Mouse (Mus musculus): ENCODE data around the gene Cdca5.

Gene Cdca5

DNA sequence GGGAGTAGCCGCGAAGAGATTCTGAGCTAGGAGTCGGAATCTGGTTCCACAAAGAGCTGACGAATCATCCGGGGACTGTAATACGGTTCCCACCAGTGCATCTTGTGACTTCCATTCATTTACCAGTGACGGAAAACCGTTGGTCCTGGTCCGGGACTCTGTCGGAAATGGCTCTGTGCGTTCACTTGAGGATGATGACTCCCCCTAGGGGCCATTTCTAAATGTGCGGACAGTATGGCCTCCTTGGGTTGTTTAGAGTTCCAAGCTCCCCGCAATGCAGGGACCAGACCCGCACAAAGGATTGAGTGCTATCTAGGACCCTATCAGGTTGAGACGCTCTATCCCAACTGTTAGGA is 56.6 kb downstream of the Cdca5 start, which contains the start of gene Arl2:
Gene Arl2, minus strand, starts transcription at position 155 of the 356 bp plus-strand sequence.
- DNase-seq (ENCODE audit: low spot score in 2 of 2): peak; percentile 75 to 89
